Mouse (Mus musculus): ENCODE measurements around the gene Phtf2. TPM values are rescaled to one million over a fixed set of nuclear protein-coding genes. Genes with fewer than 3 reads are reported as not detected.
"Not testable (repeated sequence)": the region's sequence is repeated elsewhere in the genome, so short reads cannot be mapped to it uniquely, and the experiment has no call there.

The Phtf2 gene
- polyA plus RNA-seq, 1 experiment from 2014 or later = 25.5 TPM

DNA sequence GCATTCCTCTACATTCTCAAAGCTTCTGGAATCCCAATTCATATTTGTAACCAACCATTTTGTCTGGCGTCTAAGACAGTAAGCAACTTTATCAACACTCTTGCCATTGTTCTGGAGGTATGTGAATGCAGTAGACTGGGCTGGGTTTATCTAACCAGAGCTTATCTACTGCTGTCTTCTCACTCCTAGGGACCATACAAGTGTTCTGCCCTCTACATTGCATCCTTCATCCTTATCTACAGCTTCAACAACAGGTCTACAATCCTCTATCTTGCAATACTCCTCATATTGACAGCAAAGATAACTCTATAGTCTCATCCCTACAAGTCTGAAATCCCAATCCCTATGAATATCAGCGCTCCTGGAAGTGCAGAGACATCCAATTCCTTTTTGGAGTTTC is 66.8 kb downstream of the Phtf2 start:
- Histone ChIP-seq H3K4me2 (no peak overlapping the region), H3K36me3 (no peaks in the 10 kb centered on the region), H3K27ac (replicated peaks) (no peak overlapping the region), H3K4me1 (no peaks in the 10 kb centered on the region), H3K4me3 (replicated peaks) (no peak overlapping the region), H3K9me3 (replicated peaks) (no peaks in the 10 kb centered on the region), H3K27me3 (replicated peaks) (no peaks in the 10 kb centered on the region), H3K9ac (replicated peaks) (no peak overlapping the region)
- WGBS = 91% methylated on average over 2 of the region's 2 CpGs
- no peak for ATAC-seq (ENCODE audit: low FRiP score)

DNA sequence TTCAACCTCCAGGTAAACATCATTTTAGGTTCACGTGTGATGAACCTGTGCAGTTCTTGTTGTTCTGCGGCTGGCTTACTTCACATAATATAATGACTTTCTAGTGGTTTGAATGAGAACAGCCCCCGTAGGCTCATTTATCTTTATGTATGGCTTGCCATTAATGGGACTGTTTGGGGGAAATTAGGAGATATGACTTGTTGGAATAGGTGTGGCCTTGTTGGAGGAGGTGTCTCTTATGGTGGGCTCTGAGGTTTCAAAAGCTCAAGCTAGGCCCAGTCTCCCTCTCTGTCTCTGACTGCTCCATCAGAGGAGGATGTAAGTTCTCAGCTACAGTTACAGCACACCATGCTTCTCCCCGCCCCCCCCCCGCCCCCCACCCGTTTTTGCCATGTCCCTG is 71.5 kb downstream of the Phtf2 start:
- ATAC-seq (ENCODE audit: low FRiP score) = no peak
- no peak overlapping the region for H3K27ac ChIP-seq (replicated peaks)
- H3K4me2 ChIP-seq = no peak overlapping the region
- WGBS = 95% methylated on average over 6 of the region's 6 CpGs
- H3K4me1 ChIP-seq = no peaks in the 10 kb centered on the region
- no peak overlapping the region for H3K4me3 ChIP-seq (replicated peaks)
- H3K9ac ChIP-seq (replicated peaks) = no peak overlapping the region
- no peaks in the 10 kb centered on the region for H3K9me3 ChIP-seq (replicated peaks)
- 0 out of 2 replicates have a peak, but pooled peaks cover 10% of the 10 kb centered on the region for H3K36me3 ChIP-seq
- H3K27me3 ChIP-seq (replicated peaks) = no peaks in the 10 kb centered on the region

DNA sequence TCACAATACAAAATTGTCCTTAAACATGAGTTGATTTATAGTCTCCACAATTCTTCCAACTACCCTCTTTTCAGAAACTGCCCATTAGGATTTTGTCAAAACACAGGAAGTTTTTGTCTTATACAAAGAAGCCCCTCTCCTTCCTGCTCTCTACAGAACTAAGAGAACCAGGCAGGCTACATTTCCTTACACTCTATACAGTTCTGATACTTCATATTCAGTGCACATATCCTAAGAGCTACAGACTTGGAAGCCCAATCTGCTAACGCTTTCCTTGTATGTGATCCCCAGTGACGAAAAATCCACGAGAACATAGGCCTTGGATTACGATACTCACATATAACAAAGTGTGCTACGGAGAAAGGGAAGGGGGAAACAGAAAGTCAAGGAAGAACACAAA is 86.0 kb downstream of the Phtf2 start:
- no peaks in the 10 kb centered on the region for H3K9me3 ChIP-seq (replicated peaks)
- H3K27ac ChIP-seq (replicated peaks) = no peak overlapping the region
- 0 out of 2 replicates have a peak, but pooled peaks have one; percentile 50 for ATAC-seq (ENCODE audit: low FRiP score)
- H3K4me1 ChIP-seq = no peaks in the 10 kb centered on the region
- no peaks in the 10 kb centered on the region for H3K27me3 ChIP-seq (replicated peaks)
- peaks cover 30% of the 10 kb centered on the region for H3K36me3 ChIP-seq
- H3K4me2 ChIP-seq = no peak overlapping the region
- WGBS = 51% methylated on average over 5 of the region's 5 CpGs
- no peak overlapping the region for H3K4me3 ChIP-seq (replicated peaks)
- H3K9ac ChIP-seq (replicated peaks) = no peak overlapping the region

DNA sequence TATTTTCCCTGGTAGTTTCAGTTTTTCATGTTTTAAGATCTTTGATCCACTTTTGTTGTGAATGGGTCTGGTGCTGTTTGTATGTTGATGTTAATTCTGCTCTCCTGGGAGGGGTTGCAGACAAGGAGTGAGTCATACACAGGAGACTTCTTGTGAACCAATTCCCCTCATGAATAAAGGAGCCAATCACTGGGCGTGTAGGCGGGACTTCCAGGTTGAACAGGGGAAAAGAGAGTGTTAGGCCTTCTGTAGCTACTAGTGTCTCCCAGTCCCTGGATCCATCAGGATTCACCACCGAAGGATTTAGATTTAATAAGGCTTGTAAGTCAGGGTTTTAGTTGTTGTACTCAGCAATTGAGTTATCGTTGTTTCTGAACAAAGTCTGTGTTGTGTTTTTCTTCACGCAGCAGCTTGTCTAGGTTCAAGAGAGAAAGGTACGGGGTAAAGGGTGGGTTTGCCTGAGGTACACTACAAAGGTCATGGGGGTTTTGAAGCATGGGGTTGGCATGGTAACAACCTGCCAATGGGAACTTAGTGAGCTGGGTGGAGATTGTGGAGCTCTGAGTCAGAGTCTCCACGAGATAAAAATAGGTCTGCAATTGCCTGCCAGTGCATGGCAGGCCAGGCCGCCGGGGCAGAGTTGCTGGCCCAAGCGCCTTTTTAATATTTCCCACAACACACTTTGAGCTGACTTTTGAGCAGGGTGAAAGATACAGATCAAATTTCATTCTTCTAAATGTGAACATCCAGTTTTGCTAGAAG is 90.0 kb downstream of the Phtf2 start:
- Histone ChIP-seq H3K36me3 (peaks cover 21% of the 10 kb centered on the region), H3K9ac (replicated peaks) (no peak overlapping the region), H3K4me2 (no peak overlapping the region), H3K9me3 (replicated peaks) (no peaks in the 10 kb centered on the region), H3K27ac (replicated peaks) (no peak overlapping the region), H3K4me1 (no peaks in the 10 kb centered on the region), H3K4me3 (replicated peaks) (no peak overlapping the region), H3K27me3 (replicated peaks) (no peaks in the 10 kb centered on the region)
- ATAC-seq (ENCODE audit: low FRiP score) = no peak
- whole genome bisulfite sequencing = 89% methylated on average over 10 of the region's 10 CpGs

DNA sequence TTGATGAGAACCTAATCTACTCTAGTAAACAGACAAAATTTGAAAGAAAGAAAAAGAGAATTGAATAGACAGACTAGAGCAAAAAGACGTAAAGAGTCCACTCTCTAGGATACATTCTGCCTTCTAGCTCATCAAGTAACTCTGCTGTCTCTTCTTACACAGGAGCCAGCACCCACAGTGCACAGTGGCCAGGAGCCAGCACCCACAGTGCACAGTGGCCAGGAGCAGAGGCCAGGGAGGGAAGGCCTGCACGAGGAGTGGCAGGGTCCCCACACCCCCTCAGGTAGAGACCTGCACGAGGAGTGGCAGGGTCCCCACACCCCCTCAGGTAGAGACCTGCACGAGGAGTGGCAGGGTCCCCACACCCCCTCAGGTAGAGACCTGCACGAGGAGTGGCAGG is 95.5 kb downstream of the Phtf2 start:
- not testable (repeated sequence) for H3K4me2 ChIP-seq; ATAC-seq (ENCODE audit: low FRiP score); H3K9ac ChIP-seq (replicated peaks); H3K27me3 ChIP-seq (replicated peaks); H3K4me1 ChIP-seq; H3K4me3 ChIP-seq (replicated peaks); H3K9me3 ChIP-seq (replicated peaks); H3K27ac ChIP-seq (replicated peaks); H3K36me3 ChIP-seq
- WGBS = 88% methylated on average over 3 of the region's 5 CpGs

DNA sequence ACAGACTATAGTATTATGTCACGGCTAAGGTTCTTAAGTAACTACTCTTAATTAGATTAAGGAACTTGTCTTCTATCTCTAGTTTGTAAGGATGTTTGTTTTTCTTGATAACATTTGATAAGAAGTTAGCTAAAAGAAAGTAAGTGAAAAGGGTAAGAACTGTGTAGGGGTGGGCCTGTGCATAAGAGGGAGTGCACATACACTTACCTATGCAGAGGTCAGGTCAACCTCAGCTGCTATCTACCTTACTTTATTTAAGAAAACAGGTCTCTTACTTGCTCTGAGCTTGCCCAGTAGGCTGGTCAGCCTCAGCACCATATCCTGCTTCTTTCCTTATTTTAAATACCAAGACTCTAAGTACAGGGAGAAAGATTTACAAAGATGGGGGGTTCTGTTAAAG is 100.8 kb downstream of the Phtf2 start:
- no peak overlapping the region for H3K9ac ChIP-seq (replicated peaks)
- H3K9me3 ChIP-seq (replicated peaks) = no peaks in the 10 kb centered on the region
- no peaks in the 10 kb centered on the region for H3K4me1 ChIP-seq
- H3K27me3 ChIP-seq (replicated peaks) = no peaks in the 10 kb centered on the region
- no peak overlapping the region for H3K4me3 ChIP-seq (replicated peaks)
- 98% methylated on average over 1 of the region's 1 CpGs for WGBS
- H3K36me3 ChIP-seq = peaks cover 7% of the 10 kb centered on the region; the same call in 1 of the 2 replicates
- H3K4me2 ChIP-seq = no peak overlapping the region
- H3K27ac ChIP-seq (replicated peaks) = no peak overlapping the region
- no peak for ATAC-seq (ENCODE audit: low FRiP score)

DNA sequence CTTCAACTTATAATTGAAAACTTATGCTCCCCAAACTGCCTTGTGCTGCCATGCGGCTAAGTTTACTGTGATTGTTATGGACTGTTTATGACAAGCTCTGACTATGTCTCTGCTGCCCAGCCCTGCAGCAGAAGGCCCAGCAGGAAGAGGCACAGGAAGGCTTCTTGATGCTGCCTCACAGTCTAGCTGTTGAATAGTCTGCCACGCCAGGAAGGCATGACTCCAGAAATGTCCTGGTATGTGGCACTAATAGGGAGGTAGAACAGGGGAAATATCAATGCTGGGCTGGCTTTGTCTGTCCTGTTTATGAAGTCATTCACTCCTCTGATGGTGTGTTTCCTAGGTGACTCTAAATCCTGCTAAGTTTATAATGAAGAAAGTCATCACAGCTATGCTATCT is 102.7 kb downstream of the Phtf2 start:
- ATAC-seq (ENCODE audit: low FRiP score) = no peak
- no peaks in the 10 kb centered on the region for H3K27me3 ChIP-seq (replicated peaks)
- peaks cover 7% of the 10 kb centered on the region; the same call in 1 of the 2 replicates for H3K36me3 ChIP-seq
- no peak overlapping the region for H3K4me3 ChIP-seq (replicated peaks)
- H3K4me1 ChIP-seq = no peaks in the 10 kb centered on the region
- no peak overlapping the region for H3K9ac ChIP-seq (replicated peaks)
- no peaks in the 10 kb centered on the region for H3K9me3 ChIP-seq (replicated peaks)
- no peak overlapping the region for H3K27ac ChIP-seq (replicated peaks)
- no peak overlapping the region for H3K4me2 ChIP-seq
- WGBS = 75% methylated on average over 2 of the region's 2 CpGs

DNA sequence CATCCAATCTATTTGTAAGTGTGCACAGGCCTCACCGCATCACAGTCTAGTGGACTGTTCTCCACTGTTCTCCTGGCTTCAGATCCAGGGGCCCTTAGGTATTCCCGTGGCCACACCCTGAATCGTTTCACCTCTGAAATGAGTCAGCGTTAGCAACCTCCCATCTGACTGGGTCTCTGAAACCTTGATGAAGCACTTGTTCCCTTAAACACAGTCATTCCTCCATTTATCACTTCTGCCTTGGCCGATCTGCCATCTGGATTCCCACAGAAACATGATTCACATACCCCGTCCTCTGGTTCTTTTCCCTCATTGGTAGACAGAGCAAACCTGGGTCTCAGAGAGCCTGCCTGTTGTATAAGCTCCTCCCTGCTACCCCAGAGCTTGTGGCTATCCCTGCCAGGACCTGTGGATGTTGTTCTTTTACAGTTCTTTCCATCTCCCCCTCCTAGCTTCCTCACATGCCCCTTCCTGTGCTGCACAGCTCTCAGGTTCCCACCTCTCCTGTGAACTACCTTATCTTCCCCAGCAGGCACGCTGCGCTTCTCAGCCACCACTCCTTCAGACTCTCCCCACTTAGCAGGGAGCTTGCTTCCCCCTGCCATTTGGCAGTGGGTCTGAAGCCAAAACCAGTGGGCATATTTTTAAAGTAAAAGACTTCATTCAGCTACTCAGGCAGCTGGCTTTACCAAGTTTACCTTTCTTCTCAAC is 103.5 kb downstream of the Phtf2 start:
- no peaks in the 10 kb centered on the region for H3K9me3 ChIP-seq (replicated peaks)
- H3K4me1 ChIP-seq = no peaks in the 10 kb centered on the region
- H3K4me3 ChIP-seq (replicated peaks) = no peak overlapping the region
- 86% methylated on average over 8 of the region's 8 CpGs for WGBS
- H3K4me2 ChIP-seq = no peak overlapping the region
- no peak overlapping the region for H3K27ac ChIP-seq (replicated peaks)
- H3K9ac ChIP-seq (replicated peaks) = no peak overlapping the region
- no peaks in the 10 kb centered on the region for H3K27me3 ChIP-seq (replicated peaks)
- ATAC-seq (ENCODE audit: low FRiP score) = no peak
- H3K36me3 ChIP-seq = peaks cover 7% of the 10 kb centered on the region; the same call in 1 of the 2 replicates

DNA sequence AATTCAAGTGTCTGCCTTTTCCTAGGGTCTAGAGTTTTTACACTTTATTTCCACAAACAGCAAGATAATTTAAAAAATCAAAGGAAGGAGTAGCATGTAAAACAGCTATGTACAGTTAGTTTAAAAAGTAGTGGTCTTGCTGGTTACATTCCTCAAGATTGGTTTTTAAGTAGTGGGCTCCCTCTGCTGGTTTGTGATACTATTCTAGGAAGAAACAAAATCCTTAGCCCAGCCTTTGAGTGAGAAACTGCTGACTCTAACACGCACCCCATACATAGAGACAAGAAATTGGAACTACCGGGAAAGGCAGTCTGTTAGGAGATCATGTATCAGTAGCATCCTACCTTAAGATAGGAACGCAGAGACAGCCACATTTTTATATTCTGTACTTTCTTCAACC is 108.6 kb downstream of the Phtf2 start:
- Histone ChIP-seq H3K27me3 (replicated peaks) (no peaks in the 10 kb centered on the region), H3K4me2 (no peak overlapping the region), H3K9ac (replicated peaks) (no peak overlapping the region), H3K4me1 (no peaks in the 10 kb centered on the region), H3K27ac (replicated peaks) (no peak overlapping the region), H3K4me3 (replicated peaks) (no peak overlapping the region), H3K9me3 (replicated peaks) (no peaks in the 10 kb centered on the region), H3K36me3 (peaks cover 15% of the 10 kb centered on the region)
- ATAC-seq (ENCODE audit: low FRiP score) = peak; percentile 70; the same call in 1 of the 2 replicates
- WGBS = 66% methylated on average over 3 of the region's 3 CpGs

DNA sequence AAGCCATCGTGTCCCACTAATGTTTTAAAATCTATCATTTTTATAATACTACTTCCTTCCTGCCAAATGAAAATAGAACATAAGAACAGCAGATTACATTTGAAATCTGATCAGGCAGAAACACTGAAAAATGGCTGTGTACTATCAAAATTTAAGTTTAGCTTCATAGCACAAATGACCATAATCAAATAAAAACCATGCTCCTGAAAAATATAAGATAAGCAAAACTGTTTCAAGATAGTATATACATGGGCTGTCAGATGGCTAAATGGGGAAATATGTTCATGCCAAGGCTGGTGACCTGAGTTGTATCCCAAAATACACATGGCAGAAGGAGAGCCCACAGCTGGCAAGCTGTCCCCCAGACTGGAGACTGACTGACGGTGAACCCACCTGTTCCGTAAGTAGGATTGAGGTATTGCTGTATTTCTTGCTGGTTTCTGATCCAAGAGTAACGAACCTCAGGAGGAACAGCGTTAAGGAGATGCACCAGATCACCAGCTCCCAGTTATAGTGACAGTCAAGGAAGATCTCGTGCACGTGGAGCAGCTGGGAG is 116.5 kb downstream of the Phtf2 start:
- Histone ChIP-seq H3K36me3 (peaks cover 20% of the 10 kb centered on the region), H3K27me3 (replicated peaks) (no peaks in the 10 kb centered on the region), H3K9ac (replicated peaks) (no peak overlapping the region), H3K27ac (replicated peaks) (no peak overlapping the region), H3K4me2 (no peak overlapping the region), H3K4me3 (replicated peaks) (no peak overlapping the region), H3K4me1 (no peaks in the 10 kb centered on the region), H3K9me3 (replicated peaks) (no peaks in the 10 kb centered on the region)
- WGBS = 90% methylated on average over 7 of the region's 7 CpGs
- ATAC-seq (ENCODE audit: low FRiP score) = no peak

DNA sequence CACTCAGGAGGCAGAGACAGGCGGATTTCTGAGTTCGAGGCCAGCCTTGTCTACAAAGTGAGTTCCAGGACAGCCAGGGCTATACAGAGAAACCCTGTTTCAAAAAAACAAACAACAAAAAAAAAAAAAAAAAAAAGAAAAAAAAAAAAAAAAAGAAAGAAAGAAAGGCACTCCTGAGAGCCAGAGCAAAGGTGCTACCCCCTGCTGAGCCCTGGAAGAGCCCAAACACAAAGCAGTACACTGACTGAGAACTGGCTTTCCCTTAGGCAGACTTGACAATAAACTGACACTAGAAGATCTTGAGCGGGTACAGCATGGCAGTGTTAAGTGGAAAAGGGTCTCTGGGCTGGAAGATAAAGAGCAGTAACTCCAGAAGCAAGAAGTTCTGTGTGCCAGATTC is 119.5 kb downstream of the Phtf2 start:
- not testable (repeated sequence) for H3K27ac ChIP-seq (replicated peaks); H3K27me3 ChIP-seq (replicated peaks); ATAC-seq (ENCODE audit: low FRiP score); H3K4me2 ChIP-seq; H3K4me3 ChIP-seq (replicated peaks); H3K4me1 ChIP-seq; H3K9me3 ChIP-seq (replicated peaks); H3K9ac ChIP-seq (replicated peaks)
- WGBS = 96% methylated on average over 3 of the region's 3 CpGs
- H3K36me3 ChIP-seq = peaks cover 17% of the 10 kb centered on the region

All from neural tube, embryonic 15.5 days (tissue).